Mouse (Mus musculus): ENCODE results near the gene Ccdc63. TPM values are rescaled to one million over a fixed set of nuclear protein-coding genes. Genes with fewer than 3 reads are reported as not detected.

Gene Ccdc63
- 0.22 TPM in 1 of 2 replicates, not detected in the other for polyA plus RNA-seq (2015; fragmentation: Nextera tagmentation; extraction: Ambion mirVana)

GRCm38 (mm10) chr5:122140723-122141122 lies at the start of gene Ccdc63:
TSS of gene Ccdc63 (minus strand) at chr5:122140823.

DNA sequence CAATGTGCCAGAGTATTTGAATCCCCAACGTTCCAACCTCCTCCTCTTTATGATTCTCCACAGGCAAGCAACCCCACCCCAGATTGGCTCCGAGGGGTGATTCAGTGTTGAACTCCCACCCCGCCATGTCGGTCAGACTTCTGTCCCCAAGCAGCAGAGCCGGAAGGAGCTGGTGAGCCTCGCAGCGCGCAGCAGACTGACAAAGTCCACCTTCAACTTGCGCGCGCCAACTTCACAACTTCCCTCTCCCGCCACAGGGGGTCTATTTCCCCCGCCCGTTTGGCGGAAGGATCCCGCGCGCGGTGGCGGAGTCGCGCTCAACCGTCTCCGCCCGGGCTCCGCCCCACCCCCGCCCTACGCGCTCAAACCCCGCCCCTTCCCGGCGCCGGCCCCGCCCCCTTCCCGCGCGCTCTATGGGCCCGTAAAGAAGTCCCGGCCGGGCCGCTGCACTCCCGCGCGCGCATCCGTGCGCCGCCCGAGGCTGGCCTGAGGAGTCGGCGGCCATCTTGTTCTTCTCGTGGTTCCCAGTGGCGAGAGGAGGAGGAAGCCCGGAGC lies 17.3 kb upstream of the Ccdc63 start, which contains the start of gene Ppp1cc:
Ppp1cc (plus strand) TSS at position 452 of the 555 bp plus-strand sequence.

Other genes starting within 250 kb of the Ccdc63 start
- gene Cux2, start 90.7 kb downstream of the Ccdc63 start, polyA plus RNA-seq (2015; fragmentation: Nextera tagmentation; extraction: Ambion mirVana), result 3.9 and 5.8 TPM in 2 replicates
- 2.6 and 5.5 TPM in 2 replicates for gene Myl2, start 39.9 kb downstream of the Ccdc63 start, polyA plus RNA-seq (2015; fragmentation: Nextera tagmentation; extraction: Ambion mirVana)
- gene Ppp1cc, start 17.5 kb upstream of the Ccdc63 start, polyA plus RNA-seq (2015; fragmentation: Nextera tagmentation; extraction: Ambion mirVana), result 160 and 183 TPM in 2 replicates
- gene Hvcn1, start 66.0 kb upstream of the Ccdc63 start, polyA plus RNA-seq (2015; fragmentation: Nextera tagmentation; extraction: Ambion mirVana), result 5.2 and 6.4 TPM in 2 replicates
- gene Tctn1, start 123.6 kb upstream of the Ccdc63 start, polyA plus RNA-seq (2015; fragmentation: Nextera tagmentation; extraction: Ambion mirVana), result 4.9 and 8.2 TPM in 2 replicates
- gene Pptc7, start 143.5 kb upstream of the Ccdc63 start, polyA plus RNA-seq (2015; fragmentation: Nextera tagmentation; extraction: Ambion mirVana), result 9.0 and 16.0 TPM in 2 replicates
- 5.0 and 7.9 TPM in 2 replicates for gene Rad9b, start 213.4 kb upstream of the Ccdc63 start, polyA plus RNA-seq (2015; fragmentation: Nextera tagmentation; extraction: Ambion mirVana)
- 308 and 434 TPM in 2 replicates for gene Vps29, start 213.5 kb upstream of the Ccdc63 start, polyA plus RNA-seq (2015; fragmentation: Nextera tagmentation; extraction: Ambion mirVana)
- 48.4 and 67.2 TPM in 2 replicates for gene Gpn3, start 231.1 kb upstream of the Ccdc63 start, polyA plus RNA-seq (2015; fragmentation: Nextera tagmentation; extraction: Ambion mirVana)
- gene Fam216a, start 231.5 kb upstream of the Ccdc63 start, polyA plus RNA-seq (2015; fragmentation: Nextera tagmentation; extraction: Ambion mirVana), result 71.8 and 76.0 TPM in 2 replicates